Mouse (Mus musculus): ENCODE data around the gene Cdt1.

Gene Cdt1

DNA sequence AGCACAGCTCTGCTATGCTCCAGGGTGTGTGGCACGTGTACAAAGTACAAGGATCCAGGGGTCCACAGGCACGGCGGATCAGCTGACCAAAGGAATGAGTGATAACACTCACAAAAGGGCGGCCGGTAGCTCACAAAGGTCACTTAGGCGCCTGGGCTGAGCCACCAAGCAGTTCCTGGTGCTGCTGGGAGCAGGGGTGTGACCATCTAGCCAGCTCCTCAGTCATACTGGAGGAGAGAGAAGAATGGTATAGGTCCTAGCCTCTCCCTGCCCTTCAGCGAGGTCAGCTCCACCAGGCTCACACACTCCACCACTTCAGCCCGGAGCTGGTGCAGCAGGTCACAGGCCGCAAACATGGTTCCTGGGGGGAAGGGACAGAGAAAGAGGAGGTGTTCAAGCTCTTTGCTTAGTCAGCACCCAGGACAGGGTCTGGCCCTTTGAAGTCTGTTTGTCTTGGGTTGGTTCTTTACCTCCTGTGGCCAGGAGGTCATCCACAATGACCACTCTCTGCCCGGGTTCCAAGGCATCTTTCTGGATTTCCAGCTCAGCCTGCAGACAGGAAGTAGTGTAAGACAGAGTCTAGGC, 6.9 kb downstream of the Cdt1 start:
- no peak for DNase-seq

DNA sequence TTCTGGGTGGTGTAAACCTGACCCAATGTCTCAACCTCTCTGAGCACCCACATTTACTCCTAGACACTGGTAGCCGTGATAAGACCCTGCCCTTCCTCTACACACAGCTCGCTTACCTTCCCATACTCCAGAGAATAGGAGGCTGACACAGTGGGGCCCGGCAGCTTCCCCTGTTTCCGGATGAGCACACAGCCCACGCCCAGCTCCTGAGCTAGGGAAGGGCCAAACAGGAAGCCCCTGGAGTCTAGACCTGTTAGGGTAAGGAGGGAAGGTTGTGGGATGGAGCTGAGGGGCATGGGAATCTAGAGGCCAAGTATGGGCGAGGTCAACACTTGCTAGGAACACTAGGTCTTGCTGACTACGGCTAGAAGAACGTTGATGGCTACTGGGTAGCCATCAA, 7.5 kb downstream of the Cdt1 start:
- DNase-seq: no peak

DNA sequence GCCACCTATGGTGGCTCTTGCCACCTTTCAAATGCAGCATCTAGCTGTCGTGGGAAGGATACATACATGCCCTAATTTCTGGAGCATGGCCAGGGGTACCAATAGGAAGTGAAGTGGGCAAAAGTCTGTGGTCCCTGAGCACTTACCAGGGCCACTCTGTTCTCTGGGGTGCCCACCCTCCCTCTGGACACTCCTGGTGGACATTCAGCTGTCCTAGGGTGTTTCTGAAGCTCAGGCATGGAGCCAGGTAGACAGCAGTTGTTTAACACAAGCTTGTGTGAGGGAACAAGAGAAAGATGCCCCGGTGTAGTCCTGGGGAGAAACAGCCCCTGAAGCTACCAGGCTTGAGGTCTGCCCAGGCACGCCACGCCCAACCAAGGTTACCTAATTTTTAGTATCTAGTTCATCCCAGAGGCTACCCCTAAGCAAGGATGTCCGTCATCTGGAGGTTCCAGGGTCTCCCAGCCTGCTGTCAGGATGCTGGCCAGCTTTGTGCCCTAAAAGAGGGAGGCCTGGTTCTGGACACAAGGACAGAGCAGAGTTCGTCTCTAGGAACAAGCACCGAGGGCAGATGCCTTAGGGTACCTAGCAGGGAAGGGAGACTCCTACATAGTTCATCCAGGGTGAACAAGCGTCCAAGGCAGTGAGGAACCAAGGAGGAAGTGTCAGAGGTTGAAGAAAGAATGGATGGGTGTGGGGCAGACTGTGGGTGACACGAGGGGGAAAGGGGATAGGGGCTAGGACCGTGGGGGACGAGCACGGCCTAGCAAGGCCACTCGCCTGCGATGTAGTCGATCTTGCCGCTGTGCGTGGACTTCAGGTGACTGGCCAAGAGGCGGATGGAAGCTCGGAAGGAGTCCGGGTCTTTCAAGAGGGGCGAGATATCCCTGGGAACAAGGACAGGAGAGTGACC, 8.2 kb downstream of the Cdt1 start:
- no peak for DNase-seq

DNA sequence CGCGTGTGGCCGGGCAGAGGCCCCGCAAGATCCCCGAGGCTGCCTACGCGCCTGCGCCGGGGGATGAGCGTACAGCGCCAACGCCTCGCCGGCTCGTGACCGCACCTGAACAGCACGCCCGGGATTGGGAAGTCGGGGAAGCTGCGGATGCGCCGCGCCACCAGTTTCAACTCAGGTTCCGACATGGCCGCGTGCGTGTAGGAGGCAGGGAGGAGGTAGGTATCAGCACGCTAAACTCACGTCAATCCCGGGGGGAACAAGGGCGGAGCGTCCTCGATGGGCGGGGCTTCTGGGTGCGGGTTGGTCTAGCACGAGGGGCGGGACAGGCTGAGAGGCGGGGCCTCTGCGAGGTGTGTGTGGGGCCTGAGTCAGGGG, 8.8 kb downstream of the Cdt1 start, which contains the start of gene Aprt:
Gene Aprt (minus strand): TSS at position 262 of the 375 bp plus-strand sequence.
- DNase-seq: peak; percentile 97

DNA sequence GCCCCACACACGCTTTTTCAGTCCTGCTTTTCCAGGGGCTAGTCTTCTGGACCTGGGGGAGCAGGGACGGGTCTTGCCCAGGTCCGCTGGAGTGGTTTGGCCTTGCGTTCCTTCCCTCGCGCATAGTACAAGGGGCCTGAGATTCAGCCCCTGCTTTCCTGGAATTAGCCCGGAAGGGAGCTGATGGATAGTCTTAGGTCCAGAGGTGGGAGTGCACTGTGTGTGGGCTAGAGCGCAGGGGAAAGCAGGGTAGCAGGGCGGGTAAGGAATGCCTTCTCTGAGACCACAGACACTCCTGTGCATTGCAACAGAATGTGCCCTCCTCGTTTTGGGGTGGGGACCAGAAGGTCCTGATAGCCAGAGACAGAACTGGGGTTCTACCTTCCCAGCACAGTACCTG, 9.3 kb downstream of the Cdt1 start:
- DNase-seq: no peak

DNA sequence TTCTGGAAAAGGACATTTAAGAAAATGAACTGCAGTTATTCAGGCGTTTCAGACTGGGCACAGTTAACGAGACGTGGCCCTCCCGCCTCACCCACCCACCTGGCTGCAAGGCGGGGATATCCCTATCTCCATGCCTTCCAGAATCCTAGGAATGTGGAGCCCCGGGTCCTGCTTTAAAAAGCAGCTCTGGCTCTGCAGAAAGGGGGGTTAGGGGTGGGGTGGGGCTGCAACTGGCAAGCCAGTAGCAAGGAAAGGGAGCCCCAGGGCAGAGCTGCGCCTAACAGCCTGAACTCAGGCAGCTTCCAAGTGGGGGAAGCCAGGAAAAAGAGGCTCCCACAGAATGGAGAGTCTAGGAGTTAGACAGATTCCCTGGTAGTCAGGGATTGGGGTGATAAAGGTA, 11.4 kb downstream of the Cdt1 start:
- no peak for DNase-seq

DNA sequence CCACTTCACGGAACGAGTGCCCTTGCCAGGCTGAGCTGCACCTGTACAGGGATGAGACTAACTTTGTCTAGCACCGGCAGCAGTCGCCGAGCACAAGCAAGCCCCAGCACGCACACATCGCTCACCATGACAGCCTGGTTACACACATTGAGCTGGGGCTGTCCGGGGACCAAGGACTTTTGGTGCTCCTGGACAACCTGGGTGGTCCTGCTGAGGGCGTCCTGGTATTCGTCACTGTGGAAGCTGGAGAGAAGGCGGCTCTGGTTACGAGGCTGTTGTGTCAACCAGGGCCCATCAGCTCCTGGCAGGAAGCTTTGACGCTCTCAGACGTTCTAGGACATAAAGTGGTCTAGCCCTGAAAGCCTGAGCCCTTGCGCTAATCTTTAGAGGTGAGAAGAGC, 13.1 kb downstream of the Cdt1 start:
- no peak for DNase-seq

DNA sequence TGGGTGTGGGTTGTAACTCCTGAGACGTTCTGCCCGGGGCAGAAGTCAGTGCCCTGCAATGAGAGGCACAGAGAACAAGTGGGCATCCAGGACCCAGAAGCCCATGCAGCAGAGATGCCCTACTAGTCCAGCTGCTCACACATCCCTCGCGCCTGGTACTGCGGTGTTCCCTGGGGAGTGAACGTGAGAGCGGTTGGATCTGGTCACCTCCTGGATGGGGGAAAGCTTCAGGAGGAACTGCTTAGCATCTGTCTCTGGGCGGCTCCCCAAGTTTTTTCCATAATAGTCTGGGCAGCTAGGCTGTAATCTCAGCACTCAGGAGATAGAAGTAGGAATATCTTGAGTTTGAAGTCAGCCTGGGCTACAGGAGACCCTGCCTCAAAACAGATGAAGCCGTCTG, 17.2 kb downstream of the Cdt1 start:
- DNase-seq: no peak

DNA sequence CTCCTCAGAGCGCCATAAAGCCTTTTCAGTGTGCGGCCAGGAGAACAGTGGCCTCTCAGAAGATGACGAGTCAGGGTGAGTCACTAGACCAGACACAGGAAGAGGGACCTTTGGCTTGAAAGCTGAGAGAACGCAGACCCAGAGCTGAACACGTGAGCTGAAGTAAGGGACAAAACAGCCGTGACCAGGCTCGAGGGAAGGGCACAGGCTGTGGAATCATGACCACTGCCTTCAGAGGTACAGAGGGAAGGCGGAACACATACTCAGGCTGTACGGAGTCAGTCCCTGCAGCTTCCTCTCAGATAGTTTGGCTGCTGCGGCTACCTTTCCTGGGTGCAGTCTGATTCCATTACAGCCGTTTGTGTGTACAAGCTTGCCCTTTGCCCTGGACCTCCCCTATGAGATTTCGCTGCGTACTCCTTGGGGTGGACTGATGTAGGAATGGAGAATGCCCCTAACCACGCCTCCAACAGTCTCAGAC, 17.6 kb downstream of the Cdt1 start:
- DNase-seq: no peak

DNA sequence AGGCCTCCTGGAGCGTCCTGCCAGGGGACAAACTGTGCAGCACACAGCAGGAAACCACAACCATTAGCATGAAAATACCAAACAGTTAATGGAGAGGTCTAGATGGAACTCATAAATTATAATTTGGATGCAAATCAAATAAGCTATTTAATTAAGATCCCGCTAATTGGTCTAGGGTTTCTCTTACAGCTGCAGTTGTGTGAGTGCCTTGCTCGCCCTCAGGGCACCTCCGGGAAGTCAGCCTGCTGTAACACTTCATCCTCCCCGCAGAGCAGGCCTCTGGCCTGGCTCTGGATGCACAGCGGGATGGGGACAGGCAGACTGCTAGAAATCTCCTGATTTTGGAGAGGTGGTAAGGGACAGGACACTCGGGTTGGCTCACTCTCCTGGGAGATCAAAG, 18.4 kb downstream of the Cdt1 start:
- DNase-seq: no peak

DNA sequence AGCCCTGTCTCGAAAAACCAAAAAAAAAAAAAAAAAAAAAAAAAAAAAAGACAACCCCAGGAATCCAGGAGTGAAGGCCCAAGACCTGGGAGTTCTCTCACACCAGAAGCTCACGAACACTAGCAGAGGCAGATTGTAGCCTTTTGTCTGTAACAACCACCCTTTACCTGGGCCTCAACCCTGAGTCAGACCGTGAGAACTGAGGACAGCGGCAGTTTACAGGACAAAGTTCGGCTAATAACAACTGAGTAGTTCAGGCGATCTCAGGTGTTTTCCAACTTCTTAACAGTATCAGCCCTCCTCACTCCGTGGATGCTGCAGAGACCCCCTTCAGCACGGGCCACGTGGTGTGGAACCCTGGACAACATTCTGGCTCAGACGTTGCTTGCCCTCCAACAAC, 18.9 kb downstream of the Cdt1 start:
- no peak for DNase-seq

DNA sequence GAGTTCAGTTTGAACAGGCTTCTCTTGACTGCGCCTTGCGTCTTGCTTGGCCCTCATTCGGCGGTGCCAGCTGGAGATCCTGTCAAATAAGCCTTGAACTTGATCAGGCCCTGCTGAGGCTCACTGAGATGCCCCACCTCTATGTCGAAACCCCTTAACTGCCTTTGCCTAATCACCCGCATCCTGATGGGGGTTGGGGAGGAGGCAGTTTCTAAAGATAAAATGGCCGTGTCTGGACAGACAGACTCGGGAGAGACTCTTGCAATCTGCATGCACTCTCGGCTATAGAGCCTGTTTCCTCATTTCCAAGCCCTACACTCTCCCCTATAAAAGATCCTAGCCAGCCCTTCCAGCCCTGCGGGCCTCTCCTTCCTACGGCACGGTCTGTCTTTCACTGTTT, 25.4 kb downstream of the Cdt1 start:
- DNase-seq: no peak

DNA sequence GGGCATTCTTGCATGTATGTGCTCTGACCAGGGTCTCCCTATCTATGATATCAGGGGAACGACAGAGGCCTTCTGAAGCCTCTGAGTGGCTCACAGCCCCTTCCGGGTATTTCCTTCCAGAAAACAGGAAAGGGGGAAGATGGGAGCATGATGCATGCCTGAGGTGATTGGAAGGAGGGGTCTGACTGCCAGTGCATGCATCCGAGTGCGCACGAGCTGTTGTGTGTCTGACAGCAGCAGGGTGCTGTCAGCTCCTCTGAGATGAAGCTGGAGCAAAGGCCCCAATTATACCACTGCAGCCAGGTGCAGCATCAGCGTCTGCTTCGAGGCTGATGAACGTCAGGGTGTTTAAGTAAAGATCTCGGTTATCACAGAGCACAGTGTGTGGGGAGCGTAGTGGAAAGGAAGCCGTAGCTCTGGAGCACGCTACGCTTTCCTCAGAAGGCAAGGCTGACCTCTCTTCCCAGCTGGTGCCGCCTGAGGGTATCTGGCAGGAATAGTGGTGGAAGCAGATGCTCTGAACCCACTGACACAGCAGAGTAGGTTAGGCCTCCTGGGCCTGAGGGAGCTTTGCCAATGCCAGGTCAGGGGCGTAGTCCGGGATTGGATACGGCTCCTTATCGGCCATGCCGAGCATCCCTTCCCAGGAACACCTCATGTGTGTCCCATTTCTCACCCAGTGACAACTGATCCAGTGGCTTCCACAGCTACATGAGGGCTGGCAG, 26.1 kb downstream of the Cdt1 start:
- no peak for DNase-seq

DNA sequence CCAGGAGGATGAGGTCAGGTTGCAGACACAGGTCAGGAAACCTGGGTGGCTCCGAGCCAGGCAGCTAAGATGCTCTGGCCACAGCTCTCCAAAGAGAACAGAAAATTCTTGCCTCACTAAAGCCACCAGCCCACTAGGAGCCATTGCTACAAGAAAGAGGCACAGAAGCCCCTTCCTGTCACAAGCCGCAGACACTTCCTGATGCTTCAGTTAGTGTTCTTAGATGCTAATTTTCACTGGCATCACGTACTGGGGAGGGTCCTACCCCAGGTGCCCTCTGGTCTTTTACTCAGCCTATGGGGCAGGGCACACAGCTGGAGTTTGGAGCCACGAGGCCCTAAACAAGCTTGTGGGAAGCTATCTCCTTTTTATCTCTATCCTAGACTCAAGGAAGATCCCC, 28.2 kb downstream of the Cdt1 start:
- DNase-seq: no peak

DNA sequence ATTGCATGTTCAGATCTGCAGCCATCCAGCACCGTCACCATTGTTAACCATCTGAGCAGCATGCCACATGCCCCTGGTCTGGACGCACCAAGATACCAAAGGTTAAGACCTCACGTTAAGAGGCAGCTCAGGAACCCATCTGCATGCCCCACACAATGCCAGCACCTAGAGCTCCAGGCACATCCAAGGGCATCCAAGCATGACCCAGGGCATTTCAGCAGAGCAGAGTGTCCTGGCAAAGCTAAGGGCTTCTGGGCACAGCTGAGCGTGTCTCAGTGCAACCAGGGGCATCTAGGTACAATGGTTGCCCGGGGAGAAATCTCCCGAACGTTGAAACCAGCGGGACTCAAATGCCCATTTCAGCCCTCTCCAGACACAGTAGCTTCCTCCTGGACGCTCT, 32.9 kb downstream of the Cdt1 start:
- DNase-seq: no peak

DNA sequence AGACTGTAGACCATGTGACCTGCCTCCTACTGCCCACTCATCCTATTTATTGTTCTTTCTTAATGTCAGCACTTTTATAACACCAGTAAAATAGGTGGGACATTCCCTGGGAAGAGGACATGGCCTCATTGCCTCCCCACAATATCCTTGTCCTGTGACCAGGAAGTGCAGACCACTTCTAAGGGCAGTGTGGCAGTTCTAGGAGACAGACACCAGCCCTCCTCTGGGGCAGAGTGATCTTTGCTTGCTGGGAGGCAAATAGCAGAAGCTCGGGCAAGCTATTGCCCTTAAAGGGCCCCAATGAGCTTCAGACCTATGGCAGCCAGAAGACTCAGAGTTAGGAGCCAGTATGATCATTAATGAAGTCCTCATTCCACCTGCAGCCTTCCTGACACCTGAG, 36.8 kb downstream of the Cdt1 start:
- no peak for DNase-seq

DNA sequence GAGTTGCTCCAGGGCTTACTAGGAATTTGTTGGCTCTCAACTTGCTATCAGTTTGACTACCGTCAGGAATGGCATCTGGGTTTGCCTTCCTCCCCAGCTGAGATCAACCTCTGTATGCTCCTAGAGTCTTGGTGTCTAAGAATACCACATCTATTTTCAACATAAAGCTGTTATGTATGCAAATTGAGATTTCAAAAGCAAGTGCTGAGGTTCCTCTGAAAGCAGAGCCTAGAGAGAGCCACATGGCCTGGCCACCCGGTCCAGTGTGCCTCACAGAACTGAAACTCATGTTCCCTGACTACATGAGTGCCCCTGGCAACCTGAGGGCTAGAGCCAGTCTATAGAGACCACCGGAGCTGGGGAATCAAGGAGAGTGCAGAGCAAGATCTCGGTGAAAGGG, 37.6 kb downstream of the Cdt1 start:
- no peak for DNase-seq

DNA sequence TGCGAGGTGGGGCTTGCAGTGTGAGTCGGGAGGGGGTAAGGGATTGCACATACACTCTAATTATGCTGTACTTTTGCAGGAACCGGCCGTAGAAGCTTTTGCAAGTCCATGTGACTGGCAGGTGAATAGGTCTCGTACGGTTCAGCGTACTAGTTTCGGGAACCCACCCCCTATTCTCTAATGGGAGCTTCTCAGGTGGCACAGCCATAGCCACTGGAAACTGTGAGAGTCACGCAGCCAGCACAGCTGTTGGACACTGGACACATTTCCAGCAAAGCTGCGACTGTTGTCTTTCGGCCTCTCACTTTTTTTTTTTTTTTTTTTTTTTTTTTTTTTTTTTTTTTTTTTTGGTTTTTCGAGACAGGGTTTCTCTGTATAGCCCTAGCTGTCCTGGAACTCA, 39.0 kb downstream of the Cdt1 start:
- no peak for DNase-seq

DNA sequence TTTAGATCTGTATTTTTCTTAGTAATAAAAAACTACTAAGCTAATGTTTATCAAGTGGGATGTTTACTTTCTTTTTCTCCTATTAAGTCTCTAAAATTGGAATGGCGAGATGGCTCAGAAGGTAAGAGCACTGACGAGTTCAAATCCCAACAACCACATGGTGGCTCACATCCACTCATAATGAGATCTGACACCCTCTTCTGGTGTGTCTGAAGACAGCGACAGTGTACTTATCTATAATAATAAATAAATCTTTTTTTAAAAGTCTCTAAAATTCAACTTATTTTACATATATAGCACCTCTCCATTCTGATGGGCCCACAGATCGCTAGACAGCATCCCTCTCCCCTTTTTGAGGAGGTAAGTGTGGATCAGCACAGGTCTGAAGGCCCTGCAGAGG, 42.4 kb downstream of the Cdt1 start:
- no peak for DNase-seq

DNA sequence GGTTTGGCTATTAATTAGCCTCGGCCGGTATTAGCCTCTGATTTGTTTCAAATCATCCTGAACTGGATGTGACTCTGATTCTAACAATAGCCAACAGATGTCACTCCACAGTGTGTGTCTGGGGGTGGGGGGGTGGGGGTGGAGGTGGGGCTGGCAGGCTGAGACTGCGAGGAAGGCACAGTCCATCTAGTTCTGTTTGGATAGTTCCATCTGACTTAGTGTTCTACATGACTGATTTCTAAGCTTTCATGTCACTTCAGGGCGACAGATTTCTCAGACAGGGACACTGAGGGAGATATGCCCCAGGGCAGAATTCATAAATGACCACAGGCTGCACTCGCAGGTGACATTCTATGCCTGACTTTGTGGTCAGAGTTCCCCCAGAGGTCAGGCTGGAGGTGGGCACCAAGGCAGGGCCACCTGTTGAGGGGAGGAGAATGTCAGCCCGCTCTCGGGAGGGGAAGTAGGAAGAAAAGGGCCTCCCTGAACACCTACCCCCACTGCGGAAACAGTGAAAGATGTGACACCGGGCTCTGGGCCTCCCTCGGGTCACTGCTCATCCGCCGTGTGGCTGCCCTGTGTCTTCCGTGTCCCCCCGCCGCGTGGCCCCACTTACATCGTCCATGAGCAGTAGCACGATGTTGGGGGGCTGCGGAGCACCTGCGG, 42.9 kb downstream of the Cdt1 start:
- DNase-seq: no peak

DNA sequence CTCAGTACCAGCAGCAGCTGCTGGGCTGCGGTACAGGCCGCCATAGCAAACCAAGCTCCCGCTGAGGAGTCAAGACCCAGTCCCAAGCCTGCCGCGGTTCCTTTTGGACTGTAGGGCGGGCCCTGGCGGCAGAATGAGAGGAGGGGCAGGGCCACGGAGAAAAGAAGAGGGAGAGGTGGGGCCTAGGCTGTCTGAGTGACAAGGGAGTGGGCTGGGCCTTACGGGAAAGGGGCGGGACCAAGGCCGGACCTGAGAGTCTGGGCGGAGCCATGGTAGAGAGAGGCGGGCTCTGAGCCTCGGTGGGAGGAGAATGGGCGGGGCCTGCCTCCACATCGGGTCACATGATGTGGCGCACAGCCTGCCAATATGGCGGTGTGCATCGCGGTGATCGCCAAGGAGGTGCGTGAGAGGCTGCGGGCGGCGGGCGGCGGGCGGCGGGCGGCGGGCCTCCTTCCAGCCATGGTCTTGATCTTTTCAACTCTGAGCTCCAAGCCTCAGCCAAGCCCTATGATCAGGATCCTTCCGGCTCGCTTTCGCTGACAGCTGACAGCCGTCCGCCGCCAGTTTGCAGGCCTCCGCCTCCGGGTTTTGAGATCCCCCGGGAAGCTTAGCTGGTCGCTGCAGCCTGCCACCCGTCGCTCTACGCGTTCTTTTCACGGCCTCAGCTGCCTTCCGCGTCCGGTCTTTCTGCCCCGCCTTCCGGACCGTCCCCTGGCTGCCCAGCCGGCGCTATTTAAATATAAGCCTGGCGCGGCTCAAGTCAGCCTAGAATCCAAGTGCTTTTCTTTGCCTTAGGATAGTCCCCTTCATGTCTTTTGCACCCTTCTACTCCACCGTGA, 43.7 kb downstream of the Cdt1 start, which contains the start of the genes Galns and Trappc2l:
Gene Galns (minus strand): TSS at position 169 of the 839 bp plus-strand sequence.
Gene Trappc2l (plus strand): TSS at position 346 of the 839 bp plus-strand sequence.
- peak; percentile 97 for DNase-seq

Measured in lung, postnatal 10 days (tissue).